Mouse (Mus musculus) splenic B cell, adult 2 months (primary cell): ENCODE results near the gene Dst.

ENCODE experiments used
- DNase-seq: peaks from one replicate; pipeline ENCODE4 v3.0.0-alpha.2; 2011; ENCODE audit warnings: low read depth, low spot score
- H3K27me3 ChIP-seq: 2 replicates; pipeline ENCODE4 v1.6.1; 2012; ENCODE audit warnings: mild to moderate bottlenecking, low read length, moderate library complexity, mixed read lengths; ENCODE audit not compliant: control insufficient read depth, poor library complexity, insufficient read depth, severe bottlenecking
- H3K36me3 ChIP-seq: 2 replicates; pipeline ENCODE4 v1.6.1; 2012; ENCODE audit warnings: mild to moderate bottlenecking, low read length, moderate library complexity, mixed read lengths; ENCODE audit not compliant: control insufficient read depth, poor library complexity, insufficient read depth, severe bottlenecking

The Dst gene

DNA sequence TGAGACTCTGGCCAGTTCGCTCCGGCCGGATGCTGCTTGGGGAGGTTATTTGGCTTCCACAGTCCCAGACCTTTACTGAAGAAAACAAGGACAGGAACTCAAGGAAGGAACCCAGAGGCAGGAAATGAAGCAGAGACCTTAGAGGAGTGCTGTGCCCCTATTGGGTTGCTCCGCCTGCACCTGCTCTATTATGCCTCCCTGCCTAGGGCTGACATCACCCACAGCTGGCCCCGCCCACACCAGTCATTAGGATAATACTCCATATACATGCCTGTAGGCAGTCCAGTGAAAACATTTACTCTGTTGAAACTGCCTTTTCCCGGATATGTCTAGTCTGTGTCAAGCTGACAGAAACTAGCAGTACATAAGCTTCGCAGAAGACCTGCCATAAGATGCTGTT lies 130.5 kb downstream of the Dst start:
- Histone ChIP-seq H3K36me3 (no peaks in the 10 kb centered on the region), H3K27me3 (no peaks in the 10 kb centered on the region)
- no peak for DNase-seq

DNA sequence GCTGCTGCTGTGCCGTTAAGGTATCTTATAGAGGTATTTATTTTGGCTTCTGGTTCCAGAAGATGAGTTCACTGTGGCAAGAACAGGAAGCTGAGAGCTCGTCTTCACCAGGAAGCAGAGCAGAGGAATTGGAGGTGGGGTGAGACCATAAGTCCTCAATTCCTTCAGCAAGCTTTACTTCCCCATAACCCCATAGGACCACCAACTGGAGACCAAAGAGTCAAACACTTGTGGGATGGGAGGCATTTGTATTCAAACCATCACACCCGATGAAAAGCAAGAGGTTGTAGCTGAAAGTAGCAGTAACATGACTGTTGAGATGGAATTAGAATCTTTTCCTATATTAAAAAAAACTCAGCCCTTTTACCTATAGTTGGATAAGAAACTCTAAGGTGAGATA lies 132.0 kb downstream of the Dst start:
- Histone ChIP-seq H3K27me3 (no peaks in the 10 kb centered on the region), H3K36me3 (no peaks in the 10 kb centered on the region)
- no peak for DNase-seq

DNA sequence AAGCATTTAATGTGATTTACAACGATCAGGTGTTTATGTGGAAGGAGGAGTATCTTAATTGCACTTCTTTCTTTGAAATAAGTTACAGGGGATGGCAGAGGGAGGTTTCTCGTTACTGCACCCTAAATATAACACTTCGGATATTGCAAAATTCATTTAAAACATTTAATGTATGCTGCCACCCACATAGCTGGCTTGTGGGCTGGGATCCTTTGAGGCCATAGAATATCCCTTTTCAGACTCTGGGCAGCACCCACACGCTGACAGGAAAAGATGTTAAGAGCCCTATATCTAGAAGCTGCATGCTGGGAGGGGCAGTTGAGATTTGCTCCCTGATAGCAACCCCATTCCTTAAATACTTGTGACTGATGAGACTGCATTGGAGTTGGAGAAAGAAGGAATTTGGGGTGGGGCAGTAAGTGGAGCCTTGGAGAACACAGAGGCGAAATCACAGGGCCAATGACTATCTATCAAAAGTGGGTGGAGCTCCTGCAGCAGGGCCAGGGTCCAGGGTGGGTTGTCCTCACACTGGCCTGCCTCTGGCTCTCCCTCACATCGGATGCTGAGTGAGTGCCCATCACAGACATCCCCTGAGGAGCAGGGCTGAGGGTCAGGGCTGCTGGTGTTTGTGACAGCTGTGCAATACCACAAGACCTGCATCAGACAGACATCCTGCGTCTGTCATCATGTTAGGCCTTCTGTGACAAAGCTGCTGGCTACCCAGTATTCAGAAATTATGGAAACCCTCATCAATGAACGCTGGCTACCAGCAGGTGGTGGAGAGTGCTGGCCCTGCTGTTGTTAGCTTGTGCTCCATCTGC lies 133.1 kb downstream of the Dst start:
- Histone ChIP-seq H3K36me3 (no peaks in the 10 kb centered on the region), H3K27me3 (no peaks in the 10 kb centered on the region)
- no peak for DNase-seq

DNA sequence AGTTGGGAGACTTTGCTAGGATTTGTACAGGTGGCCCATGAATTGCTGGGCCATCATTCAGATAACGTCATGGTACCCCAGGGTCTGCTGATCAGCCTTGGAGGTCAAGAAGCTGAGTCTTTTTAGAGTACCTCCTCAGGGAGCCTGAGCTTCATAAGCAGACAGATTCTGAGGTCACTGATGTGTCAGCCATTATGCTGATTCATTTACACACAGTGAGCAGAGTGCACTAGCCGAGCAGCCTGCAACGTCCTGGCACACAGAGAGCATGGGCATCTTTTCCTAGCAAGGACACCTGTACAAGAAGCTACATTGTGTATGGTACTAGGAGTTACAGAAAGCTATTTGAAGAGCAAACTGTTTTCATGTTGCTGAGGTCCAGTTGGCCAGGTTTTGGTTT lies 134.3 kb downstream of the Dst start:
- DNase-seq: no peak
- Histone ChIP-seq H3K36me3 (no peaks in the 10 kb centered on the region), H3K27me3 (no peaks in the 10 kb centered on the region)

DNA sequence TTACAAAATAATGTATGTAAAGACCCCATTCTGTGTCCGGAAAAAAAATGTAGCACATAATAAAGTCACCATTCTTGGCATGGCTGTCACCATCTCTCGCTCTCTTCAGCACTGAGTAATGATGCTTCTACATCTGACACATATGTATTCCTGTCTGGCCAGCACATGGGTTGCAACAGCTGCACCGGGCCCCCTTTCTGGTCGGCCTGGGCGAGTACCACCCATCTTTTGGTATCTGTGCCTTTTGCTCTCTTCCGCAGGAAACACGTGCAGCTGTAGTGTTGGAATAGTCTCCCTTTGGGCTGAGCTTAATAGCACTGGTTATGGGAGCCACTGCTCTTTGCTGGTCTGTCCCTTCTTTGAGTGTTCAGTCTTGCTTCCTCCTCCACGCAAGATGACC lies 135.3 kb downstream of the Dst start:
- DNase-seq: no peak
- Histone ChIP-seq H3K36me3 (no peaks in the 10 kb centered on the region), H3K27me3 (no peaks in the 10 kb centered on the region)

DNA sequence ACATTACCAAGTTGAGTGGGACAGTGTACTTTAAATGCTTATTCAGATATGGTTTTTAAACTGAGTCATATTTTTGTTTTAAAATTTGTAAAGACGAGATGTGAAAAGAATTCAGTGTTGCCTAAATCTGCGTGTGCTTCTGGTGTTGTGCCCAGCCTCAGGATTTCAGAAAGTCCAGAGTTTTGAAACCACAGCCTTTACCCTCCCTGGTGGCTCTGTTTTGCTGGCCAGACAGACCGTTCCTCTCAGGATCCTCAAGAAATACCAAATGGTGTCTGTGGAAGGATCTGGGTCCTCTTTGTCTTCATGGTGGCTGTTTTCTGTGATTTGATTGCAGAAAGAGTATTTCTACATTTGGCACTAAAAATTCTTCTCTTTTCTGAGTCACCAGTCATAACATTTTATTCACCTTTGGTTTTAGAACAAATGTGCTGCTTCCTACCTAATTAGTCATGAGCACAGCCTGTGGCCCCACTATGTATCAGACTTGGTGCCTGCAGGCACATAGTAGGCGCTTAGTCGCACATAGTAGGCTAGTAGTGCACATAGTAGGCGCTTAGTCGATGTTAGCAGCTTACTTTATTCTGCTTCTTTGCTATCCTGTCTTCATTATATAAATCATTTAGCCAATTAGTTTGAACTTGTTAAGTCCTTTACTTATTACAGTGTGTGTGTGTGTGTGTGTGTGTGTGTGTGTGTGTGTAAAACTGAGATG lies 136.0 kb downstream of the Dst start:
- Histone ChIP-seq H3K27me3 (no peaks in the 10 kb centered on the region), H3K36me3 (no peaks in the 10 kb centered on the region)
- no peak for DNase-seq

DNA sequence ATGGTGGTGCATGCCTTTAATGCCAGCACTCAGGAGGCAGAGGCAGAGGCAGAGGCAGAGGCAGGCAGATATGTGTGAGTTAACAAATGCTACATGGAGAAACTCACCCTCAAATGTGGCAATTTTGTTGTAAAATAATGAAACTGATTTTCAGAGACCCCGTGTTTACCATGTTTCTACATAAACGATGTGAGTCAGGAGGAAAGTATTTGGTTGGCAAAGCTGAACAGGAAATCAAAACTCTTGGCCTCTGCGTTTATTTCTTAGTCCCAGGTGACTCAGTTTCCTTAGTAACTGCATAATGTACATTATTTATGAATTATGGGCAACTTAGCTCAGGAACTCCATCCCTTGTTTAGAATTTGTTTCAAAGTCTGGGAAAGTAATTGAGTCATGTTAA lies 136.7 kb downstream of the Dst start:
- no peak for DNase-seq
- Histone ChIP-seq H3K36me3 (no peaks in the 10 kb centered on the region), H3K27me3 (no peaks in the 10 kb centered on the region)

DNA sequence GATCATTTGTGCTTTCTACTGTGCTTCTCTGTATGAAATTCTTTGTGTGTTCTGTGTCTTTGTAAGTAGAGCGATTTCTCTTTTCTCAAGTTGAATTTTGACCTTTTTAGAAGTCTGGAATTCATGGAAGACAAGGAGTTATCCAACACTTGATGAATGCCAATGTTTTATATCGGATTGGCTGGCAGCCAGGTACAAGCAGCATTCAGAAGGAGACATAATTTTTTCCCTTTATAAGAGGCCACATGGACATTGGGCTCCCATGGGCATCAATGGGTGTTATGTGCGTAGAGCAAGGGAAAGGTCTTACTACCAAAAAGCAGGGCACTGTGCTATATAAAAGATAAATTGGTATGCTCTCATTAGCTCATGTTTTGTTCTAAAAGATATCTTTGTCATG lies 139.3 kb downstream of the Dst start:
- Histone ChIP-seq H3K27me3 (no peaks in the 10 kb centered on the region), H3K36me3 (no peaks in the 10 kb centered on the region)
- no peak for DNase-seq

DNA sequence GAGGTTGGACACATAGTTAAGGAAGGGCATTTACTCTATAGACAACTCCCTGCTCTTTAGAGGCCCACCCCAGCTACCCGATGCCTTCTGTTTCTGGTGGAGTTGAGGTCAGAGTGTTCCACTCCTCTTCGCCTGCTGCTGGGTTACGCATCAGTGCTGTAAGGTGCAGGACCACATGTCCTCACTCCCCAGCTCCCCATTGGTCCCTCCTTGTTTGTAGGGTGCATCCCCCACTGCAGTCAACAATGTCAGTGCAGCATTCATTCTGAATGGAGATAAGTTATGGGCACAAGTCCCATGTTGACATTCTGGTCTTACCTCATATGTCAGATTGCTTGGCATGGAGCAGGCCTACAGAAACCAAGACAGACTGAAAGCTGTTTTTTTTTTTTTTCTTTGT lies 143.2 kb downstream of the Dst start:
- DNase-seq: no peak
- no peaks in the 10 kb centered on the region for H3K27me3 ChIP-seq
- H3K36me3 ChIP-seq: no peaks in the 10 kb centered on the region

DNA sequence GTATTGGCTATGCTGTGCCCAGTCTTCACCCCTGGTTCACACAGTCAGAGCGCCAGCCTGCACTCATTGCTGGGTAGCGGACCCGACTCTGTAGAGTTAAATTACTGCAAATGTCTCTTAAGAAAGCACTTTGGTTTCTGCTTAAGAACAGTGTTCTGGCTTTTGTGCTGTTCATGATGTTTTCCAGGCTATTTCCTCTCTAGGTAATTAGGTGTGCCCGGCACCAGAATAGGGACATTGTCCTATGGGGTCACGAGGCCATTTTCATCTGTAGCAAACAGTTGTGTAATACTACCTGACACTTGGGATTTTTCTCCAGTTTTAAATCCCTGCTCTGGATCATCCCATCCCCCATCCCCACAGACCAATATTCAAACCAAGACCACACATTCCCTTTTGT lies 144.4 kb downstream of the Dst start:
- no peak for DNase-seq
- Histone ChIP-seq H3K36me3 (no peaks in the 10 kb centered on the region), H3K27me3 (no peaks in the 10 kb centered on the region)

DNA sequence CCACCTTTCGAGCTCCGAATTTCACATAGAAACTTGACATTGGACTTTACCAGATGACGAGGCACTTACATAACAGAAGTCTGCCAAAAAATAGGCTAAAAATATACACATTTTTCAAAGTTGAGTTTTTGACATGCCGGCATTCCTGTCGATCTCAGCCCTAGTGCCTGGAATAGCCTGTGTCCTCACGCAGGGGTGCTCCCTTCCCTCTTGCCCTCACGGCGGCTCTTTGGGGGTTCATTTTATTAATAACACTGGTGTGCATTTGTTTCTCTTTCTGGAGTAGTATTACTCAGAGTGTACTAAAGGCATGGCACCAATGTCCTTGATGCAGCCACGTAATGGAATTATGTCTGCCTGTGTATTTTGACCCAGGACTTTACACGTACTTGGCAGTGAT lies 146.9 kb downstream of the Dst start:
- no peaks in the 10 kb centered on the region for H3K27me3 ChIP-seq
- no peak for DNase-seq
- no peaks in the 10 kb centered on the region for H3K36me3 ChIP-seq

DNA sequence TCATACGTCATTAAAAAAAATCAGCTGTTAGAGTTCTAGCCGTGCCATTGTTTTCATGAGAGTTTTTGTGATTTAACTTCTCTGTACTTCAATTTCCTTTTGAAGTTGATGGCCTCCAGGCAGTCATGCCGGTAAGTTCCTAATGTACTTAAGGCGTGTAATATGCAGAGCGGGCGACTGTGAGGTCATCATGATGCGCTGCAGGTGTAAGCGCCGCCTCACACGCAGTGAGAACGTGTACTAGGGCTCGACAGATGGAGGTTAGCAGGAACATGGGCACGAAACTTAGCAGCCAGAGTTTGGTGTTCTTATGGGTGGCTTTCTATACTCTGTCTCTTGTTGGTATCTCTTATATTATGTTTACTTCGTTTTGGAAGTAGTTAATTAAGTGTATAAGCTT lies 148.6 kb downstream of the Dst start:
- Histone ChIP-seq H3K36me3 (no peaks in the 10 kb centered on the region), H3K27me3 (no peaks in the 10 kb centered on the region)
- no peak for DNase-seq

DNA sequence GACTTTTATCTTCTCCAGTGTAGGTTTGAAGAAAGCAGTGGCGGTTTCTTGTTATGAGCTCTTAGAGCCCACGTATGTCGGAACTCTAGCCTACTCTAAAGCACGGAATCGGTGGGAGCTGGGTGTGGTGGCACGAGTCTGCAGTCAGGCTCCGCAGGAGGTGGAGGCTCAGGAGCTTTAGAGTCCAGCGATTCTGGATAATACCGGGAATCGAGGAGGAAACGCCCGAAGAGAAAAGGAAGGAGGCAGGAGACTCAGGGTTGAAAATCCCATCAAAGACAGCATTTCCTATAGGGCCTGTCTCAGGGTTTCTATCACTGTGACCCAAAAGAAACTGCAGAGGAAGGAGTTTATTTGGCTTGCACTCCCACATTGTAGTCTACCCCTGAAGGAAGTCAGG lies 151.2 kb downstream of the Dst start:
- Histone ChIP-seq H3K27me3 (no peaks in the 10 kb centered on the region), H3K36me3 (no peaks in the 10 kb centered on the region)
- DNase-seq: no peak

DNA sequence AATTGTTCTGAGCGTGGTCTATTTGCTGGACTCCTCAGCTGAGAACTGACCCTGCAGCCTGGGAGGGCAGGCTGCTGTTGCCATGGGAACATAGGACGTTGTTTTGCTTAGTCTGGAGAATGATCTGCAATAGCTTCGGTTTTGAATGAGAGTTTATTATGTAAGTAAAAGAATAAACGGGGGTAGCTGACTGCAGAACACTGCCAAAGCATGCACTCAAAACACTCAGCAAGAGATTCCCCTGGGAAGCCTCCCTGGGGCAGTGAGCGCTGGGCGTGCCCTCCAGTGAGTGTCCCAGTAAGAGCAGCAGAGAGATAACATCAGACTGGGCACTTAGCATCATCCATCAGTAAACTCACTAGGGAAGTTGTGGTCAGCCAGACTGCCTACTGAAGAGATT lies 152.4 kb downstream of the Dst start:
- Histone ChIP-seq H3K36me3 (no peaks in the 10 kb centered on the region), H3K27me3 (no peaks in the 10 kb centered on the region)
- DNase-seq: no peak

DNA sequence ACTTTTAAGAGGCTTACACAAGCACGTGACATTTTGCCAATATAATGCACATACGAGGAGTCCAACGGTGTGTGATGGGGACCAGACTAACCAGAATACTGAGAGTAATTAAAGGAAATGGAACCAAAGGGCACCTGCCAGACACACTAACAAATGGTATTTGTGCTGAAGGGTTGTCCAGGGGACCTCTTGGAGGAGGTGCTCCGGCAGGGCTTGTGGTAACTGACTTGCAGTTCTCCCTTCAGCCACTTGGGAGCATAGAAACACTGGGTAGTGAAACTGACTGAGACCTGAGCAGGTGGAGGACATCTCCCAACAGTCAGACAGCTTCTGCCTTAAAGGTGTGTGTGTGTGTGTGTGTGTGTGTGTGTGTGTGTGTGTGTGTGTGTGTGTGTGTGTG lies 153.1 kb downstream of the Dst start:
- Histone ChIP-seq H3K36me3 (no peaks in the 10 kb centered on the region), H3K27me3 (no peaks in the 10 kb centered on the region)
- peak; percentile 42 for DNase-seq

DNA sequence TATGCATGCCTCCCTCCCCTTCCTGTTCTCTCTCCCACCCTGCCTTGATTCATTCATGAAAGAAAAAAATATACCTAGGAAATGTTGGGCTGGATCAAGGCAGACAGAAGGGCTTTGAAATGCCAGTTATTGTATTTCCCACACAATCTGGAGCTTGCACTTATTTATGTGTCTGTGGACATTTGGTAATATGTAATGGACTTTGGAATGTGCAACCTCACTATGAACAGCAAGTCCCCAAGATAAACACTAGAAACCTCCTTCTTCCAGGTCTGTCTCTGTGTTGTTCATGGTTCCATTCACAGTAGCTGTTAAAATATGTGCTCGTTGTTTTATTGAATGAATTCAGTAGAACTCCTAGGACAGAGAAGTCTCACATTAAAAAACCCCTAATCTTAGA lies 153.8 kb downstream of the Dst start:
- Histone ChIP-seq H3K36me3 (no peaks in the 10 kb centered on the region), H3K27me3 (no peaks in the 10 kb centered on the region)
- DNase-seq: no peak
